Mouse (Mus musculus) thymus, postnatal 0 days (tissue): ENCODE results near the gene Bpifa1. TPM values are rescaled to one million over a fixed set of nuclear protein-coding genes. Genes with fewer than 3 reads are reported as not detected.
"Not testable (repeated sequence)": the region's sequence is repeated elsewhere in the genome, so short reads cannot be mapped to it uniquely, and the experiment has no call there.

Source experiments
- DNase-seq: peaks from one replicate; pipeline ENCODE4 v3.0.0-alpha.2; 2015; ENCODE audit warnings: low spot score
- polyA plus RNA-seq: library from polyadenylated mRNA; unstranded; fragments of >200 nt; fragmentation: Nextera tagmentation; extraction: Ambion mirVana; gene quantifications from 2 replicates; pipeline ENCODE4 v1.2.1, GENCODE M21; 2015

The Bpifa1 gene
- polyA plus RNA-seq, result 185 and 212 TPM in 2 replicates

DNA sequence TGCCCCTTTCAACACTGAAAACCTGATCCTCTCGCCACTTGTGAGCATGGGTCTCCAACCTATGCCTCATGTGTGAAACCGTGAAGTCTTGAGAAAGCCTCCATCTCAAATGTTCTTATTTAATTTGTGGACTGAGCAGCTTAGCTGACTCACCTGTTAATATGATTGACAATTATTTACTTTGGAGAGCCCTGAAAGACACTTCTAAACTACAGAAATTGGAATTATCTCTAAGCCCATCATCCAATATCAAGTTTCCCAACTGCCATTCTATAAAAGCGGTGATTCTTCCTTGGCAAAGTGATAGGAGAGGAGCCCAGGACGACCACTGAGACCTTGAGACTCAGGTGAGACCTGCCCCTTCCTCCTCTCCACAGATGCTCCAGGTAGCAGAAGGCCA lies at the start of gene Bpifa1:
Gene Bpifa1, plus strand, starts transcription at position 301 of the 400 bp plus-strand sequence.
- DNase-seq, result no peak

DNA sequence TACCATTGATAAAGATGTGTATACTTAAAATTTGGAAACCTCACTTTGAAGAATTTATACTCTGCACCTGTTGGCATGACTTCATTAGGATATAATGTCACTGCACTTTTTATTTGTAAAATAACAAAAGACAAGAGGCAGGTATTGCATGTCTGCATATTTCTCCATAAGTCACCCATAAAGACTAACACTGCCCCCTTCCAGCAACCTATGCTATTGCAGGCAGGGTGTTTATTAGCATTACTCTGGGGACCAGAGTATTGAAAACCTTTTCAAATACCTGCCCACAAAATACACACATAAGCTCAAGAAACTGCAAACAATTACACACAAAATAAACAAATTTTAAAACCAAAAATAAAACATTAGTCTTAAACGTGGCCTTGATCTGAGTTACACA lies 44.9 kb upstream of the Bpifa1 start:
- no peak for DNase-seq

DNA sequence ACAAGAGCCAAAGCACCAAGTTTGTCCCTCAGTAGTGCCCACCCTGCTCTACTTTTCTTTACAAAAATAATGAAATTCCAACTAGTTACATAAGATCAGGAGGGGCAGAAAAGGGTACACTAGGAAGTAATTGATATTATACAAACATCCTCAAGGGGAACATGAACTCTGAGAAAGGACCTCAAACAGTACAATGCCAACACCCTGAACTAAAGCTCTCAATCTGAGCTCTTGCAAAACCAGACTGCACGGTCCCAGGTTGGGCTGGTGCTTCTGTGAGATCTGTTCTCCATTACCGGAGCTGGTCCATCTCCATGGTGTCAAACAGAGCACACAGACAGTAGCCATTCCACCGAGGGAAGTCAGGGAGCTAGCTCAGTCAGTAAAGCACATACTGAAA lies 25.3 kb upstream of the Bpifa1 start:
- DNase-seq, result no peak

- DNase-seq, result no peak
Observed at GRCm38 (mm10) chr2:154130120-154130519, 12.6 kb upstream of the Bpifa1 start, which contains the start of gene Bpifa3. TSS of gene Bpifa3 (plus strand) at chr2:154130336.

GRCm38 (mm10) chr2:154143735-154144134 lies 1.1 kb downstream of the Bpifa1 start:
- no peak for DNase-seq

- no peak for DNase-seq
Observed at GRCm38 (mm10) chr2:154147496-154147895, 4.8 kb downstream of the Bpifa1 start.

- peak; percentile 34 for DNase-seq
Observed at GRCm38 (mm10) chr2:154158433-154158832, 15.8 kb downstream of the Bpifa1 start.

GRCm38 (mm10) chr2:154162307-154162706 lies 19.6 kb downstream of the Bpifa1 start, which contains the start of gene Bpifa5:
TSS of gene Bpifa5 (plus strand) at chr2:154162607.
- no peak for DNase-seq

- DNase-seq, result no peak
Observed at GRCm38 (mm10) chr2:154163306-154163705, 20.6 kb downstream of the Bpifa1 start.

DNA sequence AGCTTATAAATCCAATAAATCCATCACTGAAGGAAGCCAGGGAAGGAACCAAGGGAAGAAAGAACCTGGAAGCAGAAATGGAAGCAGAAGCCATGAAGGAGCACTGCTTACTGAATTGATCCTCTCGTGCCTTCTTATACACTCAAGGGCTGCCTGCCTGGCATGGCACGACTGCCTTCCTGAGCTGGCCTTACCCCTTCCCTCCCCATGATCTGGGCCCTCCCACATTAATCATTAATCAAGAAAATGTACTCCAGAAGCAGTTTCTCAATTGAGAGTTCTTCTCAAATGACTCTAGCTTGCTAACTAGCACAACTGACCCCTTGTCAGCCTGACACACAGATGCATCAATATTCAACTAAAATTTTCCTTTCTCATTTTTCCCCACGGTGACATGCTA lies 26.5 kb downstream of the Bpifa1 start:
- DNase-seq, result no peak

GRCm38 (mm10) chr2:154171621-154172020 lies 28.9 kb downstream of the Bpifa1 start:
- DNase-seq, result no peak

GRCm38 (mm10) chr2:154173313-154173712 lies 30.6 kb downstream of the Bpifa1 start:
- peak; percentile 31 for DNase-seq

GRCm38 (mm10) chr2:154181900-154182299 lies 39.2 kb downstream of the Bpifa1 start:
- not testable (repeated sequence) for DNase-seq

GRCm38 (mm10) chr2:154183061-154183460 lies 40.4 kb downstream of the Bpifa1 start:
- not testable (repeated sequence) for DNase-seq

DNA sequence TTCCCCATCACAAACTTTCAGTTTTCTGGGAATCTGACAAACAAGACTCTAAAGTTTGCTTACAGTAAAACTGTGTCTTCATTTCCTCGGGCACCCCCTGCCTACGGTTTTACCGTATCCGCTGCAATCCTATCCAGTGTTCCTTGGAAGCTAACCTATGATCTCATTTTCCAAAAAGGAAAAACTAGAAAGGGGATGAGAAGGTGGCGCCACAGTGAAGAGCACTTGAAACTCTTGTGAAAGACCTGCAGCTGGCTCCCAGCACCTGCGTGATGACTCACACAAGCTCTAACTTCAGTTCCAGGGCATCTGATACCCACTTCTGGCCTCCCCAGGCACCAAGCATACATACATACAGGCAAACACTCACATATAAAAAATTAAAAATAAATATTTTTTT lies 42.6 kb downstream of the Bpifa1 start:
- no peak for DNase-seq

GRCm38 (mm10) chr2:154185748-154186147 lies 43.1 kb downstream of the Bpifa1 start:
- no peak for DNase-seq

GRCm38 (mm10) chr2:154187468-154187867 lies 44.8 kb downstream of the Bpifa1 start:
- no peak for DNase-seq

- no peak for DNase-seq
Observed at GRCm38 (mm10) chr2:154189877-154190434, 47.3 kb downstream of the Bpifa1 start.

DNA sequence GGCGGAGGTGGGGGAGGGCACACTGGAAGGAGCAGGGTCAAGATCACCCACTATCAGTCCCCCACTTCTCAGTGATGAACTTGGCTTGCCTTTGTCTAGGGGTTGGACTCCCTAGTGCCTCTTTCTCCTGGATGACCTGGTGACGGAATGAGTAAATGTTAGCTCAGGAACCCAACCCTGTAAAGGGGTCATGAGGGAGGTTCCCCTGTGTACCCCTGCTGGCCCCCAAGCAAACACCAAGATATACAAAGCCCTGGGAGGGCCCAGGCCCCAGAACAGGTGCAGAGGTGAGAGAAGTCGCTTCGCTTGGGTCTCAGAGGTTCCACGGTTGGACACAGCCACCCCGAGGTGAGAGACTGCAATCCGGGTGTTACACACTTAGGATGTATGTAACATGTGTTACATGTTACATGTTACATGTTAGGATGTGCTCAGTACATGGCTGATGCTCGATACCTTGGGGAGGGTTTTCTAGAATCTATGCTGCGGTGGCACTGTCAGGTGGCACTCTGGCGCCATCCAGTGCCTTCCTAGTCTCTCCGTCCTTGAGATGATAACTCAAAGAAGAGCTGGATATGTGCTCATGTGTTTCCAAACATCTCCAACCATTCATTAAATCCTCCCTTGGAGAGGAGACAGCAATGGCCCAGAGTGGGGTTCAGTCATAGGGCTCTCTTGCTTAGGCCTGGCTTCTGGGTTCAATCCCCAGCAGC lies 48.0 kb downstream of the Bpifa1 start, which contains the start of gene Bpifb1:
Gene Bpifb1, plus strand, starts transcription at position 273 of the 713 bp plus-strand sequence.
- DNase-seq, result no peak

- DNase-seq, result no peak
Observed at GRCm38 (mm10) chr2:154192141-154192540, 49.5 kb downstream of the Bpifa1 start.

DNA sequence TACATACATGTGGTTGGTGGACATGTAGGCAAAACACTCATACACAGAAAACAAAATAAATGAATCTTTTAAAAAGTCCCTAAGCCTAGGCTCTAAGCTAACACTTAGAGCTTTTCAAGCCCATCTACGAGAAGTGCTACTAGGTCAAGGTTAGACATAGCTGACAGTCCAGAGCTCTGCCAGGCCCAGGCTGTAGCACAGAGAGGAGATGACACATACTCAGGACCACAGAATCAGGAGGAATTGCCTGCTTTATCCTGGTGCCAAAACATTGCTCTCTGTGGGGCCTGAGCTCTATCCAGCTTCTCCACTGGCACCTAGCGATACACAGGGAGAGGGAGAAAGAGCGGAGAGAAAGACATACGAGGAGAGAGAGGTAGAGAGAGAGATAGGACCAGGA lies 50.4 kb downstream of the Bpifa1 start:
- no peak for DNase-seq

- DNase-seq, result no peak
Observed at GRCm38 (mm10) chr2:154193994-154194504, 51.4 kb downstream of the Bpifa1 start.

DNA sequence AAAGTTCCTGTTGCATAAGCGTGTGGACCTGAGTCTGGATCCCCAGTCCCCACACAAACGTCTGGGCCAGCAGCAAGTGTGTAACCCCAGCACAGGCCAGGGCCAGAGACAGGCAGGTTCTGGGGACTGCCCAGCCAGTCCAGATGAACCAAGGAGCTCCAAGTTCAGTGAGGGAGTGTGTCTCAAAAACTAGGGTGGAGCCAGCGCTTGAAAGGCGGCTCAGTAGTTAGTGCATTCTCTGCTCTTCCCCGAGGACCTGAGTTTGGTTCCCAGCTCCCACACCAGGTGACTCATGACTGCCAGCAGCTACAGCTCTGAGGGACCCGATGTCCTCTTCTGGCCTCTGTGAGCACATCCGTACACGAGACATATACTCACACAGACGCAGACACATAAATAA lies 54.4 kb downstream of the Bpifa1 start:
- DNase-seq, result no peak
